Mouse (Mus musculus): ENCODE measurements around the gene Cyp1a1.

GRCm38 (mm10) chr9:57748137-57748536 lies 60.4 kb downstream of the Cyp1a1 start:
- TF ChIP-seq CTCF (IDR thresholded peaks at IDR 0.05; ENCODE audit: low read depth) (no peak), EP300 (IDR thresholded peaks at IDR 0.05; ENCODE audit: low read depth) (no peak)

Data from heart, postnatal 0 days (tissue).